Mouse (Mus musculus) heart, embryonic 11.5 days (tissue): Measurements from ENCODE around the gene Ccdc171. TPM values are rescaled to one million over a fixed set of nuclear protein-coding genes. Genes with fewer than 3 reads are reported as not detected.
A peak's percentile ranks its signal among the peaks of the same experiment; 100 is the strongest.
"Not testable (repeated sequence)": the region's sequence is repeated elsewhere in the genome, so short reads cannot be mapped to it uniquely, and the experiment has no call there.

Experiments used
- ATAC-seq: fragments of 200-750 bp; cut with Nextera tagmentation; replicated peaks from 2 replicates; pipeline ENCODE4 v1.8.0; 2017; ENCODE audit warnings: moderate library complexity; ENCODE audit not compliant: insufficient number of reproducible peaks, low FRiP score, low TSS enrichment
- H3K27ac ChIP-seq: fragments of 300-500 bp; sonication (generic); 2 replicates; pipeline ENCODE4 v1.5.1; 2014; ENCODE audit warnings: mild to moderate bottlenecking, low read depth, low read length
- H3K27me3 ChIP-seq: fragments of 300-500 bp; sonication (generic); 2 replicates; pipeline ENCODE4 v1.6.1; 2014; ENCODE audit warnings: mild to moderate bottlenecking, low read length, mixed read lengths; ENCODE audit not compliant: control insufficient read depth, insufficient read depth
- H3K36me3 ChIP-seq: fragments of 300-500 bp; sonication (generic); 2 replicates; pipeline ENCODE4 v1.6.1; 2014; ENCODE audit warnings: mild to moderate bottlenecking, low read length, moderate library complexity, mixed read lengths; ENCODE audit not compliant: control insufficient read depth, insufficient read depth
- H3K4me1 ChIP-seq: fragments of 300-500 bp; sonication (generic); 2 replicates; pipeline ENCODE4 v1.6.1; 2014; ENCODE audit warnings: low read length; ENCODE audit not compliant: control insufficient read depth, insufficient read depth
- H3K4me2 ChIP-seq: fragments of 300-500 bp; sonication (generic); 2 replicates; pipeline ENCODE4 v1.6.1; 2014; ENCODE audit warnings: mild to moderate bottlenecking, moderate library complexity
- H3K4me3 ChIP-seq: fragments of 300-500 bp; sonication (generic); 2 replicates; pipeline ENCODE4 v1.5.1; 2014; ENCODE audit warnings: low read depth, low read length
- H3K9ac ChIP-seq: fragments of 300-500 bp; sonication (generic); 2 replicates; pipeline ENCODE4 v1.6.1; 2014; ENCODE audit warnings: mild to moderate bottlenecking, low read depth, low read length, moderate library complexity
- H3K9me3 ChIP-seq: fragments of 300-500 bp; sonication (generic); replicated peaks from 2 replicates; pipeline ENCODE4 v1.6.1; 2016; ENCODE audit warnings: low read length; ENCODE audit not compliant: control insufficient read depth
- WGBS: fragments of 180-500 bp; shearing (Covaris S2); extraction: QIAGEN DNeasy Blood & Tissue Kit; methylation state at CpG from one replicate; pipeline ENCODE4 v1.1.7; 2014; ENCODE audit not compliant: insufficient replicate concordance; 5-methylcytosine and 5-hydroxymethylcytosine counted together
- polyA plus RNA-seq: library from polyadenylated mRNA; unstranded; fragments of >200 nt; fragmentation: Nextera tagmentation; extraction: Ambion mirVana; gene quantifications from 2 replicates; pipeline ENCODE4 v1.2.1, GENCODE M21; 2014

Ccdc171 gene
- polyA plus RNA-seq, 1 experiment from 2014 or later: 4.9 TPM

- no peak for ATAC-seq
- no peak overlapping the region for H3K4me3 ChIP-seq
- H3K4me2 ChIP-seq: no peak overlapping the region
- no peaks in the 10 kb centered on the region for H3K27me3 ChIP-seq
- no peaks in the 10 kb centered on the region for H3K9me3 ChIP-seq
- H3K36me3 ChIP-seq: no peaks in the 10 kb centered on the region
- H3K4me1 ChIP-seq: peaks cover 6% of the 10 kb centered on the region; the same call in 1 of the 2 replicates
- no peak overlapping the region for H3K9ac ChIP-seq
- no peak overlapping the region for H3K27ac ChIP-seq
These were observed 2.6 kb downstream of the Ccdc171 start for GRCm38 (mm10) chr4:83527921-83528320.

- WGBS: 87% methylated on average over 4 of the region's 4 CpGs
- ATAC-seq: not testable (repeated sequence)
These were observed 4.7 kb downstream of the Ccdc171 start for GRCm38 (mm10) chr4:83530060-83530459.

GRCm38 (mm10) chr4:83533168-83533911 is 8.0 kb downstream of the Ccdc171 start:
- no peak overlapping the region for H3K4me3 ChIP-seq
- no peaks in the 10 kb centered on the region for H3K36me3 ChIP-seq
- no peak overlapping the region for H3K27ac ChIP-seq
- H3K4me2 ChIP-seq: no peak overlapping the region
- H3K9ac ChIP-seq: no peak overlapping the region
- H3K4me1 ChIP-seq: no peaks in the 10 kb centered on the region
- ATAC-seq: no peak
- WGBS: 76% methylated on average over 9 of the region's 9 CpGs
- H3K27me3 ChIP-seq: no peaks in the 10 kb centered on the region
- no peaks in the 10 kb centered on the region for H3K9me3 ChIP-seq

More at GRCm38 (mm10) chr4:83530060-83530459, 4.7 kb downstream of the Ccdc171 start:
- not testable (repeated sequence) for H3K4me1 ChIP-seq, H3K9ac ChIP-seq, H3K4me2 ChIP-seq, H3K27me3 ChIP-seq, H3K4me3 ChIP-seq, H3K27ac ChIP-seq, H3K9me3 ChIP-seq, H3K36me3 ChIP-seq

GRCm38 (mm10) chr4:83534024-83534423 is 8.7 kb downstream of the Ccdc171 start:
- H3K9me3 ChIP-seq: no peaks in the 10 kb centered on the region
- no peak overlapping the region for H3K9ac ChIP-seq
- no peak overlapping the region for H3K4me2 ChIP-seq
- H3K4me1 ChIP-seq: no peaks in the 10 kb centered on the region
- H3K27ac ChIP-seq: no peak overlapping the region
- 51% methylated on average over 7 of the region's 7 CpGs for WGBS
- no peak for ATAC-seq
- H3K4me3 ChIP-seq: no peak overlapping the region
- no peaks in the 10 kb centered on the region for H3K36me3 ChIP-seq
- no peaks in the 10 kb centered on the region for H3K27me3 ChIP-seq

GRCm38 (mm10) chr4:83549501-83549900 is 24.2 kb downstream of the Ccdc171 start:
- 53% methylated on average over 18 of the region's 18 CpGs for WGBS
- no peaks in the 10 kb centered on the region for H3K4me1 ChIP-seq
- H3K4me2 ChIP-seq: peak overlapping the region; percentile 25
- H3K4me3 ChIP-seq: no peak overlapping the region
- H3K9ac ChIP-seq: no peak overlapping the region
- H3K27ac ChIP-seq: no peak overlapping the region
- H3K27me3 ChIP-seq: no peaks in the 10 kb centered on the region
- H3K9me3 ChIP-seq: no peaks in the 10 kb centered on the region
- ATAC-seq: no peak
- no peaks in the 10 kb centered on the region for H3K36me3 ChIP-seq

GRCm38 (mm10) chr4:83567190-83568113 is 42.1 kb downstream of the Ccdc171 start:
- 15% methylated on average over 13 of the region's 13 CpGs for WGBS
- no peaks in the 10 kb centered on the region for H3K36me3 ChIP-seq
- H3K27me3 ChIP-seq: no peaks in the 10 kb centered on the region
- ATAC-seq: no peak
- peak overlapping the region; percentile 28; the same call in 1 of the 2 replicates for H3K9ac ChIP-seq
- H3K27ac ChIP-seq: no peak overlapping the region
- H3K4me3 ChIP-seq: peak overlapping the region; percentile 12; the same call in 1 of the 2 replicates
- H3K4me1 ChIP-seq: 0 out of 2 replicates have a peak, but pooled peaks cover 4% of the 10 kb centered on the region
- peak overlapping the region; percentile 53 for H3K4me2 ChIP-seq
- no peaks in the 10 kb centered on the region for H3K9me3 ChIP-seq

- H3K36me3 ChIP-seq, ATAC-seq, H3K9me3 ChIP-seq, H3K27me3 ChIP-seq, H3K4me1 ChIP-seq, H3K9ac ChIP-seq, H3K27ac ChIP-seq: not testable (repeated sequence)
- 5% methylated on average over 9 of the region's 9 CpGs for WGBS
- peak overlapping the region; percentile 53 for H3K4me2 ChIP-seq
- H3K4me3 ChIP-seq: peak overlapping the region; percentile 12; the same call in 1 of the 2 replicates
These were observed 42.8 kb downstream of the Ccdc171 start for GRCm38 (mm10) chr4:83568145-83568544.

GRCm38 (mm10) chr4:83570569-83570968 is 45.2 kb downstream of the Ccdc171 start:
- Histone ChIP-seq H3K36me3 (no peaks in the 10 kb centered on the region), H3K9me3 (no peaks in the 10 kb centered on the region), H3K4me3 (no peak overlapping the region), H3K9ac (no peak overlapping the region), H3K27ac (no peak overlapping the region), H3K4me1 (0 out of 2 replicates have a peak, but pooled peaks cover 4% of the 10 kb centered on the region), H3K4me2 (no peak overlapping the region), H3K27me3 (no peaks in the 10 kb centered on the region)
- 61% methylated on average over 6 of the region's 6 CpGs for WGBS
- ATAC-seq: no peak
